Mouse (Mus musculus) heart, embryonic 14.5 days (tissue): ENCODE results near the gene Zkscan5. TPM values are rescaled to one million over a fixed set of nuclear protein-coding genes. Genes with fewer than 3 reads are reported as not detected.

Source experiments
- polyA plus RNA-seq: library from polyadenylated mRNA; unstranded; fragments of >200 nt; fragmentation: Nextera tagmentation; extraction: Ambion mirVana; gene quantifications from 2 replicates; pipeline ENCODE4 v1.2.1, GENCODE M21; 2014

Gene Zkscan5
- polyA plus RNA-seq, 1 experiment from 2014 or later = 11.1 TPM

Other genes starting within 250 kb of the Zkscan5 start
- 16.6 and 18.0 TPM in 2 replicates for gene Smurf1, start 238.7 kb upstream of the Zkscan5 start, polyA plus RNA-seq
- gene Gm4871, start 171.8 kb upstream of the Zkscan5 start, polyA plus RNA-seq = not detected in 2 replicates
- gene 1700018F24Rik, start 161.6 kb upstream of the Zkscan5 start, polyA plus RNA-seq = not detected in 2 replicates
- 101 and 107 TPM in 2 replicates for gene Arpc1a, start 120.7 kb upstream of the Zkscan5 start, polyA plus RNA-seq
- gene Kpna7, start 120.5 kb upstream of the Zkscan5 start, polyA plus RNA-seq = not detected in 2 replicates
- gene Arpc1b, start 90.3 kb upstream of the Zkscan5 start, polyA plus RNA-seq = 84.8 and 137 TPM in 2 replicates
- gene Pdap1, start 64.3 kb upstream of the Zkscan5 start, polyA plus RNA-seq = 60.9 and 69.1 TPM in 2 replicates
- gene Bud31, start 64.2 kb upstream of the Zkscan5 start, polyA plus RNA-seq = 130 and 135 TPM in 2 replicates
- 10.6 and 11.2 TPM in 2 replicates for gene Ptcd1, start 37.5 kb upstream of the Zkscan5 start, polyA plus RNA-seq
- gene Cpsf4, start 37.3 kb upstream of the Zkscan5 start, polyA plus RNA-seq = 13.6 and 14.1 TPM in 2 replicates
- gene Atp5j2, start 12.5 kb upstream of the Zkscan5 start, polyA plus RNA-seq = 1,222 and 1,313 TPM in 2 replicates
- 7.4 and 7.8 TPM in 2 replicates for gene Zkscan14, start 2.7 kb upstream of the Zkscan5 start, polyA plus RNA-seq
- 37.3 and 38.6 TPM in 2 replicates for gene Zfp655, start 27.2 kb downstream of the Zkscan5 start, polyA plus RNA-seq
- 0.42 and 0.73 TPM in 2 replicates for gene Zscan25, start 75.9 kb downstream of the Zkscan5 start, polyA plus RNA-seq
- not detected in 2 replicates for gene Cyp3a57, start 140.7 kb downstream of the Zkscan5 start, polyA plus RNA-seq